Mouse (Mus musculus) right cerebral cortex, postnatal 10 days (tissue): ENCODE data around the gene Vmn2r63.
"Not testable (repeated sequence)": the region's sequence is repeated elsewhere in the genome, so short reads cannot be mapped to it uniquely, and the experiment has no call there.

Experiments
- DNase-seq, 2 experiments: peaks; one replicate each; pipeline ENCODE4 v3.0.0; 2021; ENCODE audit warnings: low spot score in 2 of 2

Vmn2r63 gene

GRCm38 (mm10) chr7:42933722-42934121 is at the start of gene Vmn2r63:
Gene Vmn2r63, minus strand, starts transcription at chr7:42933822.
- DNase-seq = not testable (repeated sequence)

GRCm38 (mm10) chr7:42980739-42981138 is 47.1 kb upstream of the Vmn2r63 start:
- DNase-seq = no peak

DNA sequence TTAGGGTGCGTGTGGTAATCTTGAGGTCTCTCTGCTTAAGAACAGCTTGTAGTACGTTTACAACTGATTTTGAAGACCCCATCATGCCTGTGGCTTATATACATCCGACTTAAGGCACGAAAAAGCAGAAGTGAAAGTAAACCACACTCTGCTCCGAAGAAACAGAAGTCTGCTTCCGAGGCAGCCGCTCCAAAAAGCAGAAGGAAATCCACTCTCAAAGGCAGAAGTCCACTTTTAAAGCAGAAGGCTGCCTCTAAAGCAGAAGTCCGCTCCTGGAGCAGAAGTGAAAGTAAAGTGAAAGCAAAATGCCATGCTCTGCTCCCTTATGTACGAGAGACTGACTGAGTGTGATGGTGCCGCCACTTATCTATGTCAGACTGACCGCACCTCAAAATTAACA is 46.5 kb upstream of the Vmn2r63 start:
- DNase-seq = no peak

- no peak for DNase-seq
These were observed 31.6 kb upstream of the Vmn2r63 start for GRCm38 (mm10) chr7:42965246-42965645.

DNA sequence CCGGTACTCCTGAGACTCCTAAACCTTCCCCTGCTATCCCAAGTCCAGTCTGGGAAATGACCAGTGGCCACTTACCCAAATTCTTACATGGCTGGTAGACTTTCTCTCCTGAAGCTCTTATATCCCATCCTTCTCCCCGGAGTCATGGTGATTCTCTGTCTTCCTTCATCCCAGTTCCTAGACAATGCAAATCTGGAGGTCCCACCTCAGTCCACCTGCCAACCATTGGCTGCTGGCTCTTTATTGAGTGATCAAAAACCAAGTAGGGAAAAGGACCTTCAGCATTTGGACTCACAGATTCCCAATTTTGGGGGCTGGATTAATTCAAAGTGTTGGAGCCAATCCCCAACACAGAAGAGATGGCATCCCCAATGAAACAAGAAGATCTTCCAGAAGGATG is 35.6 kb downstream of the Vmn2r63 start:
- not testable (repeated sequence) for DNase-seq

- no peak for DNase-seq
These were observed 55.5 kb downstream of the Vmn2r63 start for GRCm38 (mm10) chr7:42878090-42878489.

GRCm38 (mm10) chr7:42866801-42867458 is 66.7 kb downstream of the Vmn2r63 start, which contains the start of gene Gm2381:
Gene Gm2381, minus strand, starts transcription at chr7:42867234.
- not testable (repeated sequence) for DNase-seq
